Mouse (Mus musculus): ENCODE measurements around the gene Usp53. TPM values are rescaled to one million over a fixed set of nuclear protein-coding genes. Genes with fewer than 3 reads are reported as not detected.

Usp53 gene
- polyA plus RNA-seq, 1 experiment from 2014 or later = 4.5 TPM

GRCm38 (mm10) chr3:123001053-123001452 is 16.7 kb upstream of the Usp53 start:
- Histone ChIP-seq H3K27ac (ENCODE audit: low read depth, low read length) (no peak overlapping the region), H3K9ac (ENCODE audit: low read length) (no peak overlapping the region), H3K36me3 (ENCODE audit: control insufficient read depth, insufficient read depth, low read length) (no peaks in the 10 kb centered on the region), H3K4me1 (ENCODE audit: control insufficient read depth, insufficient read depth, low read length) (no peaks in the 10 kb centered on the region), H3K27me3 (ENCODE audit: control insufficient read depth, insufficient read depth, low read length) (no peaks in the 10 kb centered on the region), H3K4me3 (ENCODE audit: low read depth, low read length) (no peak overlapping the region), H3K4me2 (ENCODE audit: low read depth) (no peak overlapping the region), H3K9me3 (ENCODE audit: control insufficient read depth, low read length) (no peaks in the 10 kb centered on the region)
- ATAC-seq (ENCODE audit: insufficient read depth, low FRiP score, low TSS enrichment) (no peak), DNase-seq (ENCODE audit: low spot score) (no peak)
- WGBS = 83% methylated on average over 3 of the region's 3 CpGs

GRCm38 (mm10) chr3:122998511-122998910 is 14.2 kb upstream of the Usp53 start:
- DNase-seq (ENCODE audit: low spot score) = no peak
- no peak for ATAC-seq (ENCODE audit: insufficient read depth, low FRiP score, low TSS enrichment)
- H3K9me3 ChIP-seq (ENCODE audit: control insufficient read depth, low read length) = no peaks in the 10 kb centered on the region
- H3K36me3 ChIP-seq (ENCODE audit: control insufficient read depth, insufficient read depth, low read length) = no peaks in the 10 kb centered on the region
- no peak overlapping the region for H3K9ac ChIP-seq (ENCODE audit: low read length)
- no peaks in the 10 kb centered on the region for H3K27me3 ChIP-seq (ENCODE audit: control insufficient read depth, insufficient read depth, low read length)
- WGBS = 84% methylated on average over 8 of the region's 8 CpGs
- H3K27ac ChIP-seq (ENCODE audit: low read depth, low read length) = no peak overlapping the region
- no peak overlapping the region for H3K4me2 ChIP-seq (ENCODE audit: low read depth)
- no peak overlapping the region for H3K4me3 ChIP-seq (ENCODE audit: low read depth, low read length)
- no peaks in the 10 kb centered on the region for H3K4me1 ChIP-seq (ENCODE audit: control insufficient read depth, insufficient read depth, low read length)

GRCm38 (mm10) chr3:122996968-122997367 is 12.7 kb upstream of the Usp53 start:
- Histone ChIP-seq H3K9ac (ENCODE audit: low read length) (no peak overlapping the region), H3K36me3 (ENCODE audit: control insufficient read depth, insufficient read depth, low read length) (no peaks in the 10 kb centered on the region), H3K27me3 (ENCODE audit: control insufficient read depth, insufficient read depth, low read length) (no peaks in the 10 kb centered on the region), H3K27ac (ENCODE audit: low read depth, low read length) (no peak overlapping the region), H3K9me3 (ENCODE audit: control insufficient read depth, low read length) (no peaks in the 10 kb centered on the region), H3K4me2 (ENCODE audit: low read depth) (no peak overlapping the region), H3K4me1 (ENCODE audit: control insufficient read depth, insufficient read depth, low read length) (no peaks in the 10 kb centered on the region), H3K4me3 (ENCODE audit: low read depth, low read length) (no peak overlapping the region)
- whole genome bisulfite sequencing = 37% methylated on average over 1 of the region's 1 CpGs
- DNase-seq (ENCODE audit: low spot score) = no peak
- ATAC-seq (ENCODE audit: insufficient read depth, low FRiP score, low TSS enrichment) = no peak

- ATAC-seq (ENCODE audit: insufficient read depth, low FRiP score, low TSS enrichment) = no peak
- H3K4me3 ChIP-seq (ENCODE audit: low read depth, low read length) = no peak overlapping the region
- no peaks in the 10 kb centered on the region for H3K36me3 ChIP-seq (ENCODE audit: control insufficient read depth, insufficient read depth, low read length)
- WGBS = 92% methylated on average over 11 of the region's 11 CpGs
- no peak for DNase-seq (ENCODE audit: low spot score)
- no peak overlapping the region for H3K27ac ChIP-seq (ENCODE audit: low read depth, low read length)
- no peak overlapping the region for H3K9ac ChIP-seq (ENCODE audit: low read length)
- no peaks in the 10 kb centered on the region for H3K9me3 ChIP-seq (ENCODE audit: control insufficient read depth, low read length)
- no peaks in the 10 kb centered on the region for H3K4me1 ChIP-seq (ENCODE audit: control insufficient read depth, insufficient read depth, low read length)
- no peaks in the 10 kb centered on the region for H3K27me3 ChIP-seq (ENCODE audit: control insufficient read depth, insufficient read depth, low read length)
- H3K4me2 ChIP-seq (ENCODE audit: low read depth) = no peak overlapping the region
Measured at GRCm38 (mm10) chr3:122986906-122987305, 2.6 kb upstream of the Usp53 start.

GRCm38 (mm10) chr3:122986386-122986785 is 2.1 kb upstream of the Usp53 start:
- 70% methylated on average over 1 of the region's 1 CpGs for WGBS
- no peaks in the 10 kb centered on the region for H3K27me3 ChIP-seq (ENCODE audit: control insufficient read depth, insufficient read depth, low read length)
- DNase-seq (ENCODE audit: low spot score) = no peak

GRCm38 (mm10) chr3:122985183-122985944 is 1.1 kb upstream of the Usp53 start:
- Histone ChIP-seq H3K27me3 (ENCODE audit: control insufficient read depth, insufficient read depth, low read length) (no peaks in the 10 kb centered on the region), H3K9me3 (ENCODE audit: control insufficient read depth, low read length) (no peaks in the 10 kb centered on the region), H3K4me1 (ENCODE audit: control insufficient read depth, insufficient read depth, low read length) (no peaks in the 10 kb centered on the region), H3K4me2 (ENCODE audit: low read depth) (peak overlapping the region; percentile 62), H3K36me3 (ENCODE audit: control insufficient read depth, insufficient read depth, low read length) (no peaks in the 10 kb centered on the region), H3K9ac (ENCODE audit: low read length) (peak overlapping the region; percentile 86), H3K4me3 (ENCODE audit: low read depth, low read length) (peak overlapping the region; percentile 70), H3K27ac (ENCODE audit: low read depth, low read length) (no peak overlapping the region)
- 20% methylated on average over 13 of the region's 13 CpGs for WGBS
- ATAC-seq (ENCODE audit: insufficient read depth, low FRiP score, low TSS enrichment) = no peak
- peak; percentile 15 for DNase-seq (ENCODE audit: low spot score)

More at GRCm38 (mm10) chr3:122986386-122986785, 2.1 kb upstream of the Usp53 start:
- Histone ChIP-seq H3K4me3 (ENCODE audit: low read depth, low read length) (no peak overlapping the region), H3K27ac (ENCODE audit: low read depth, low read length) (no peak overlapping the region), H3K36me3 (ENCODE audit: control insufficient read depth, insufficient read depth, low read length) (no peaks in the 10 kb centered on the region), H3K4me2 (ENCODE audit: low read depth) (no peak overlapping the region), H3K9me3 (ENCODE audit: control insufficient read depth, low read length) (no peaks in the 10 kb centered on the region), H3K9ac (ENCODE audit: low read length) (no peak overlapping the region), H3K4me1 (ENCODE audit: control insufficient read depth, insufficient read depth, low read length) (no peaks in the 10 kb centered on the region)
- no peak for ATAC-seq (ENCODE audit: insufficient read depth, low FRiP score, low TSS enrichment)

GRCm38 (mm10) chr3:122983849-122984248 is 461 bp downstream of the Usp53 start:
- H3K4me1 ChIP-seq (ENCODE audit: control insufficient read depth, insufficient read depth, low read length) = no peaks in the 10 kb centered on the region
- H3K4me3 ChIP-seq (ENCODE audit: low read depth, low read length) = peak overlapping the region; percentile 70
- no peaks in the 10 kb centered on the region for H3K36me3 ChIP-seq (ENCODE audit: control insufficient read depth, insufficient read depth, low read length)
- peak overlapping the region; percentile 78 for H3K27ac ChIP-seq (ENCODE audit: low read depth, low read length)
- no peak; the same call in 1 of the 2 replicates for ATAC-seq (ENCODE audit: insufficient read depth, low FRiP score, low TSS enrichment)
- WGBS = under 1% methylated on average over 30 of the region's 30 CpGs
- peak overlapping the region; percentile 62 for H3K4me2 ChIP-seq (ENCODE audit: low read depth)
- H3K9me3 ChIP-seq (ENCODE audit: control insufficient read depth, low read length) = no peaks in the 10 kb centered on the region
- no peaks in the 10 kb centered on the region for H3K27me3 ChIP-seq (ENCODE audit: control insufficient read depth, insufficient read depth, low read length)
- peak overlapping the region; percentile 69 for H3K9ac ChIP-seq (ENCODE audit: low read length)
- no peak for DNase-seq (ENCODE audit: low spot score)

GRCm38 (mm10) chr3:122975964-122976363 is 8.3 kb downstream of the Usp53 start:
- H3K9me3 ChIP-seq (ENCODE audit: control insufficient read depth, low read length) = no peaks in the 10 kb centered on the region
- WGBS = 93% methylated on average over 1 of the region's 1 CpGs
- no peak for DNase-seq (ENCODE audit: low spot score)
- no peak overlapping the region for H3K4me3 ChIP-seq (ENCODE audit: low read depth, low read length)
- H3K27me3 ChIP-seq (ENCODE audit: control insufficient read depth, insufficient read depth, low read length) = no peaks in the 10 kb centered on the region
- no peak overlapping the region for H3K27ac ChIP-seq (ENCODE audit: low read depth, low read length)
- H3K36me3 ChIP-seq (ENCODE audit: control insufficient read depth, insufficient read depth, low read length) = no peaks in the 10 kb centered on the region
- ATAC-seq (ENCODE audit: insufficient read depth, low FRiP score, low TSS enrichment) = no peak
- H3K4me2 ChIP-seq (ENCODE audit: low read depth) = no peak overlapping the region
- no peak overlapping the region for H3K9ac ChIP-seq (ENCODE audit: low read length)
- H3K4me1 ChIP-seq (ENCODE audit: control insufficient read depth, insufficient read depth, low read length) = no peaks in the 10 kb centered on the region

GRCm38 (mm10) chr3:122975363-122975762 is 8.9 kb downstream of the Usp53 start:
- Histone ChIP-seq H3K4me1 (ENCODE audit: control insufficient read depth, insufficient read depth, low read length) (no peaks in the 10 kb centered on the region), H3K9me3 (ENCODE audit: control insufficient read depth, low read length) (no peaks in the 10 kb centered on the region), H3K36me3 (ENCODE audit: control insufficient read depth, insufficient read depth, low read length) (no peaks in the 10 kb centered on the region), H3K27me3 (ENCODE audit: control insufficient read depth, insufficient read depth, low read length) (no peaks in the 10 kb centered on the region), H3K4me3 (ENCODE audit: low read depth, low read length) (no peak overlapping the region), H3K9ac (ENCODE audit: low read length) (no peak overlapping the region), H3K4me2 (ENCODE audit: low read depth) (no peak overlapping the region), H3K27ac (ENCODE audit: low read depth, low read length) (no peak overlapping the region)
- ATAC-seq (ENCODE audit: insufficient read depth, low FRiP score, low TSS enrichment) (no peak), DNase-seq (ENCODE audit: low spot score) (no peak)
- 90% methylated on average over 4 of the region's 4 CpGs for WGBS

Data from neural tube, embryonic 11.5 days (tissue).